Mouse (Mus musculus) megakaryocyte progenitor cell, adult 5-6 weeks (primary cell): ENCODE measurements around the gene Mpi. TPM values are rescaled to one million over a fixed set of nuclear protein-coding genes. Genes with fewer than 3 reads are reported as not detected.

ENCODE experiments used
- ATAC-seq: replicated peaks from 2 replicates; pipeline ENCODE4 v1.8.0; 2016; ENCODE audit warnings: mild to moderate bottlenecking, moderate TSS enrichment, inconsistent platforms; ENCODE audit not compliant: poor library complexity
- total RNA-seq, 2 experiments: library from RNA; stranded (forward) in 1 of 2; stranded (reverse) in 1 of 2; fragments of 157-497, 149-512 nt in 1 of 2; fragments of 200-1000 nt in 1 of 2; gene quantifications; 2 replicates each; pipeline versions ENCODE4 v1.2.3 to v1.2.4; 2015 to 2017

Gene Mpi
- total RNA-seq, 2 experiments from 2014 or later = 14.0 to 21.5 TPM

GRCm38 (mm10) chr9:57524439-57524838 lies 28.1 kb downstream of the Mpi start:
- peak; percentile 26 for ATAC-seq

GRCm38 (mm10) chr9:57523754-57524153 lies 28.8 kb downstream of the Mpi start:
- ATAC-seq = peak; percentile 40

DNA sequence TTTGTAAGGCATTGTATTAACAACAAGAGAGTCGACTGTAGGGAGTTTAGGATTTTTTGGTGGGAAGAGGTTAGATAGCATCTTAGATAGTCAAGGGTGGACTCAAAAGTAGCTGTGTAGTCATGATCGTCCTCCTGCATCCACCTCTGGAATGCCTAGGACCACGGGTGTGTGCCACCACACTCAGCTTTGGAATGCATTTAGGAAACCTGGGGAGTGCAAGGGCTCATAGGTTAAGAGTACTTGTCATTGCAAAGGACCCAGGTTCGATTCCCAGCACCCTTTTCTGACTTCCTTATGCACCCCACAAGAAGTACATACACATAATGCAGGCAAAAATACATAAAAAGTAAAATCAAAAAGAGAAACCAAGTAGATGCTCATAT lies 29.7 kb downstream of the Mpi start:
- ATAC-seq = no peak

DNA sequence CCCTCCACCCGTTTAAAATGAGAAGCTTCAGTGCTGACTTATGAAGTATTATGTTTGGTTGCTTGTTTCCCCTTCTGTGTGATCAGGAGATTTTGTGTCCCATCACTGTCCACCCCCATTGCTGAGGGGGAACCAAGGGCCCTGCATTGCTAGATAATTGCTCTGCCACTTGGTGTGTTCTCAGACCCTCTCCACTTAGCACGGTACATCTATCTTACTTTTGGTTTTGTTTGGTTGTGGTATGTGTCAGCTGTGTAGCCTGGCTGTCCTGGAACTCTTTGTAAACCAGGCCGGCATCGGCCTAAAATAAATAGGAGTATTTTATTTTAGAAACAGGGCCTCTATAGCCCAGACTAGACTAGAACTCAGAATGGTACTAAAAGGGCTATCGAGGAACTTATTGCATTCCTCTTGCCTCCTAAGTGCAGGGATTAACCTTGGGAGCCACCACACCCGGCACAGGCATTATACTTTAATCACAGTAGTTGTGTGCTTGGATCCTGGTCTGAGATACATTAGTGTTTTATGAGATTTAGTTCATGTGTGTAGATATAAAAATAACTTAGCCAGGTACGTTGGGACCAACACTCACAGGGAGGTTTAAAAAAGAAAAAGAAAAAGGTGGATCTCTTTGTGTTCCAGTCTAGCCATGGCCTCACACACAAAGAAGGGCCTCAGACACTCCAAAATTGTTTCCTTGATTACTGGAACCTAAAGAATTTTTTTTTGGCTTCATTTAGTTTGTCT lies 30.3 kb downstream of the Mpi start:
- ATAC-seq = no peak

- peak; percentile 89 for ATAC-seq
Observed at GRCm38 (mm10) chr9:57521056-57521911, 31.3 kb downstream of the Mpi start, which contains the start of gene Cox5a. Cox5a (plus strand) TSS chr9:57521274.

GRCm38 (mm10) chr9:57520375-57521055 lies 32.0 kb downstream of the Mpi start:
- no peak for ATAC-seq

GRCm38 (mm10) chr9:57517113-57517512 lies 35.5 kb downstream of the Mpi start:
- peak; percentile 63 for ATAC-seq

GRCm38 (mm10) chr9:57510577-57510976 lies 42.0 kb downstream of the Mpi start:
- no peak for ATAC-seq

GRCm38 (mm10) chr9:57505700-57506099 lies 46.9 kb downstream of the Mpi start:
- peak; percentile 98 for ATAC-seq

DNA sequence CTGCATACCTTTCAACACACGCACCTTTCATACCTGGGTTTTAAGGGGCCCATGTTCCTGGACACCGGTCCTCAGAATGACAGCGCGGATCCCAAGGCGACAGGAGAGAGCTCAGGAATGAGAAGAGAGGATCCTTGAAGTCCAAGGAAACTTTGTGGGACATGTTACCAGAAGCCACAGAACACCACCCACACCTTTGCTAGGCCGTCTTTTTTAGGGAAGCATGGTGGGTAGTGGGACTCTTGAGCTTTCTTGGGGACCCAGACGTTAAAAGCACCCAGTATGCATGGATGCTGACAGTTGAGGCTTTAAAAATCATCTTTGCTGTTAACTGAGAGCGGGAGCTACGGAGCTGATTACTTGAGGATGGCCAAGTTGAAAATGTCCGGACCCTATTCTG lies 47.7 kb downstream of the Mpi start:
- no peak for ATAC-seq

GRCm38 (mm10) chr9:57504381-57504700 lies 48.2 kb downstream of the Mpi start:
- ATAC-seq = peak; percentile 35; the same call in 1 of the 2 replicates

DNA sequence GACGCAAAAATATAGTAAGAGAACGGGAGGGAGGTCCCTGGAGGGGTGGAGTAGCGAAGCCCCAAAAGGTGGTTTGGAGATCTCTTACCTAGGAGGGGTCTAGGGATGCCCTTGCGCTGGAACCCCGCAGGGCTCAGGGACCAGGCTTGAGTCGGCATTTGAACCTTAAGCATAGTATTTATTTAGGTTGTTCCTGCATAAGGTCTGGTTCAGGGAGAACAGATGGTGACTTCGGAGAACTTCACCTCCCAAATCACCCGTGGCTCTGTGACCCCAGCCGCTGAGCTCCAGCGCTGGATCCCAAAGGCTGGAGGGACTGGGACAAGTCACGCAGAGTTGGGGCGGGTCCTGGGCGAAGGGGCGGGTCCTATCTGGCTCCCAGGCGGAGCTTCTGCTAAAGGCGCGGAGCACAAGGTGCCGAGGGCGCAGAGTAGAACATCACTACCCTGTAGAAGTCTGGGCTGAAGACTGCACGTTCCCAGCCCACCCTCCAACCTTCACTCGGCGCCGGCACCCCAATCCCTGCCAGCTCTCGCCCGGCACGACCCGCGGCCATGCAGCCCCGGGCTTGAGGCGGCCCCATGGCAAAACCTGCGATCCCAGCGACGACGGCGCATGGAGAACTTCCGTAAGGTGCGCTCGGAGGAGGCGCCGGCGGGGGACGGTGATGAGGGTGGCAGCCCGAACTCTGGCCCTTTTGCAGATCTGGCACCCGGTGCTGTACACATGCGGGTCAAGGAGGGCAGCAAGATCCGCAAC lies 48.8 kb downstream of the Mpi start, which contains the start of gene Rpp25:
Gene Rpp25, plus strand, starts transcription at position 405 of the 759 bp plus-strand sequence.
- ATAC-seq = no peak

DNA sequence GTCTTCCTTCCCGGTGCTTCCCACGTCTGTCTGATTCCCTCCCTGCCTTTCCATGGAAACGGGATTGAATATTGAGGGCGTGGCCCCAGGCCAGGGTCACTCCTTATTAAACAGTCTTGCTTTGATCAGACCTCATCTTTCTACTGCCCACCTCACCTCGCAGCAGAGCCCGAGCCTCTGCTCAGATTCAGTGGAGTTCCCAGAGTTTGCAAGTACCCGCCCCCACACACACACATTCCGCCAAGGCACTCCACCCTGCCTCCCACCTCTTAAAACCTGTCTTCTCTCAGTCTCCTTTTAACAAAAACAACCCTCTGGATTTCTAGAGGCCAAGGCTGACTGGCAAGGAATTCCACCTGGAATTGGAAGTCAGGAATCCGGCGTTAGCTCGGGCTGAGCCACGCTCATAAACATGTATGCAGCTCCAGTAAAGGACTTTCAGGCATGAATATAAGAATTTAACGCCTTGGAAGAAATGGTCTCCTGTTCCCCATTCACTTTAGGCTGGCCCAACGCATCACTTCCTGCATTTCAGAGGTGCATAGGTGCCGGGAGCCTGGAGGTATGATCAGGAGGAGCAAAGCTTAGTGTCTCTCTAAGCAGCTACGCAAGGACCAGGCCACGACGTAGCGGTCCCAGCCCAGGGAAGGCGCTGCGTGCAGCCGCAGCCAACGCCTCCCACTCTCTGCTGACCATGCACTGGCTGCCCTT lies 49.5 kb downstream of the Mpi start:
- no peak for ATAC-seq

GRCm38 (mm10) chr9:57501861-57502260 lies 50.7 kb downstream of the Mpi start:
- ATAC-seq = no peak

GRCm38 (mm10) chr9:57501452-57501851 lies 51.1 kb downstream of the Mpi start:
- ATAC-seq = no peak

GRCm38 (mm10) chr9:57498536-57498935 lies 54.0 kb downstream of the Mpi start:
- no peak for ATAC-seq

DNA sequence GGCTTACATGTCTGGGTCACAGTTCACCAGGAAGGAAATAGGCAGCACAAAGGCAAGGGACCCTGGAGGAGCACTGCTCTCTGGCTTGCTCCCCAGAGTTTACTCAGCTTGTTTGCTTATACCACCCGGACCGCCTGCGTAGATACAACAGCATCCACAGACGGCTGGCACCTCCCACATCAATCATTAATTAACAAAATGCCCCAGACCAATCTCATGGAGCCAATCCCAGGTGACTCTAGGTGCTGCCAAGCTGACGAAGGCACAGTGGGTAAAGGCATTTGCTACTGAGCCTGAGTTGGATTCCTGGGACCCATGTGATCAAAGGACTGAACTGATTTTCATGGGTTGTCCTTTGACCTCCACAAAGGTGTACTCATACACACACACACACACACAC lies 55.3 kb downstream of the Mpi start:
- no peak for ATAC-seq

GRCm38 (mm10) chr9:57494970-57495369 lies 57.6 kb downstream of the Mpi start:
- no peak for ATAC-seq
